Mouse (Mus musculus): ENCODE data around the gene Wdsub1.
"Not testable (repeated sequence)": the region's sequence is repeated elsewhere in the genome, so short reads cannot be mapped to it uniquely, and the experiment has no call there.

Wdsub1 gene

GRCm38 (mm10) chr2:59881831-59882741 is at the start of gene Wdsub1:
Gene Wdsub1, minus strand, starts transcription at chr2:59882591.
- peak; percentile 86 for DNase-seq

- no peak for DNase-seq
Measured at GRCm38 (mm10) chr2:59913610-59914009, 31.2 kb upstream of the Wdsub1 start.

DNA sequence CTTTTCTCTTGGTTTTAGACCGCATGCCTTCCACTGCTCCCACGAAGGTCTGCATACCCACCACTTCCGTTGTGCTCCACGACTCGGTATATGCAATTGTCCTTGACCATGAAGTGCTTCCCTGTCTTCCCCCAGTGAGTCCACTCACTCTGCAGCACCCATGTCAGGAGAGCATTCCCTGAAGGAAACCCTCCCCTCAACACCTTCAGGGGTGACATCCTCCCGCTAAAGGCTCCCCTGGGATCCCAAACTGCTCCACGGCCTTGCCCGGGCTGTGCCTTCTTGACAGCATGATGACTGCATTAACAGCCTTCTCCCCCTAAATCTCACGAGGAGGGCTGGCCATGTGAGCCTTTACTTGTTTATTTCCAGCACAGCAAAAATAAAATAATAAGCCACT is 25.7 kb upstream of the Wdsub1 start:
- no peak for DNase-seq

DNA sequence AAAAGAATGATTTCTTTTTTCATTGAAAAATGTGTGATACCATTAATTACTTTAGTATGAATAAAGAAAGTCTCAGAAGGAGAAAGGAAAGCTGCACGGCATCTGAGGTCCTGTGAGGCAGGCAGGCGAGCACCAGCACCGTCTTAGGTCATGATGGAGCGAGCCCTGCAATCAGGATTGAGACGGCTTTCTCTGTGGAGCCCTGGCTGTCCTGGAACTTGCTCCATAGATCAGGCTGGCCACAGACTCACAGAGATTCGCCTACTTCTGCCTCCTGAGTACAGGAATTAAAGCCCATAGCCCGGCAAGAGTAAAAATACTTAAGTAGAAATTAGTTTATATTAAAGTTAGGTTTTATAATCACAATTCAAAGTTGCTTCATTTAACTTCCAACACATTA is 21.6 kb upstream of the Wdsub1 start:
- DNase-seq, result no peak

DNA sequence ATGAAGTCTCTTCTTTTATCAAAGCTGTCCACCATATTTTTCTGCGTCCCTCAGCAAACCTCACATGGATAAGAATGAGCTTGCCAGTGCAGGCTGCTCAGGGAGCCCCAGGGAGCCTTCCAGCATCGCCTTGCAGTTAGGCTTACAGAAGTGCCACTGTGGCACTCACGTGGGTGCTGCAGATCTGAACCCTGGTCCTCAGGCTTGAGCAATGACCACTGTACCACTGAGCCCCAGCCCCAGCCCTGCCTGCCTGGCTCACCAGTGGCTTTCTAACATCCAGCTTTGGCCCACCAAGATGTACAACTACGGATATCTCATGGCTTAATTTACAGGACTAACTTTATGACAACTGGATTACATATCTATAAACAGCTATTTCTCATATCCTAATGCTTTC is 16.3 kb upstream of the Wdsub1 start:
- no peak for DNase-seq

DNA sequence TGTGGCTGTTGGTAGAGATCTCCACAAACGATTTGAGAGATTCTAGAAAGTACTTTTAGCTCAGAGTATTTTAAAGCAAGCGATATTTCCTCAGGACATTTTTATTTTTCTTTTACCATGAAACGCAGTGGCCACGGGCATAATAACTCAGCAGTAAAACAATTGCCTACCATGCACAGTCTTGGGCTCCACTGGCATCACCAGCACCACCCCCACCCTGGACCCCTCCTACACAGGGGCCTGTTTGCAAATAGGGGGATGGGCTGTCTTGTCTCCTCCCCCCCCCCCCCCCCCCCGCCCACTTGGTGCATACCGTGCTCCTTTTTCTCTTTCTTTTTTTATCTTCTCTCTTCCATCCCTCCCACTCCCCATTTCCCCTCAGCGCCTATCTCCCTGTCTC is 15.7 kb upstream of the Wdsub1 start:
- DNase-seq, result no peak

DNA sequence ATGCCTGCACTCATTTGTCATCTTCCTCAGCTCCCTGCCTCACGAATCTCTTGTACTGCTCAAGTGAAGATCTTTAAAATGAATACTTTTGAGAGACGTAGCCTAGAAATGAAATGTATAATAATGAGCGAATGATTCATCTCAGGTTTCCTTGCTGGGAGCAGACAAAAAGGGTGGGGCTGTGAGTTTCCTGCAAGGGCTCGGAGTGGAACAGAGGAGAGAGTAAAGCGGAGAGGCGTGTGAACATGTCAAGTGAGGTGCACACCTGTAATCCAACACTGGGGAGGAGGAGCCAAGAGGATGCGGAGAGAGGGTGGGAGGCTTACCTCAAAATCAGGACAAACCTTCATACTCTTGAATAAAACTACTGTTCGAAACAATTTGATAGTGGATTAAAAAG is 14.4 kb upstream of the Wdsub1 start:
- DNase-seq, result no peak

DNA sequence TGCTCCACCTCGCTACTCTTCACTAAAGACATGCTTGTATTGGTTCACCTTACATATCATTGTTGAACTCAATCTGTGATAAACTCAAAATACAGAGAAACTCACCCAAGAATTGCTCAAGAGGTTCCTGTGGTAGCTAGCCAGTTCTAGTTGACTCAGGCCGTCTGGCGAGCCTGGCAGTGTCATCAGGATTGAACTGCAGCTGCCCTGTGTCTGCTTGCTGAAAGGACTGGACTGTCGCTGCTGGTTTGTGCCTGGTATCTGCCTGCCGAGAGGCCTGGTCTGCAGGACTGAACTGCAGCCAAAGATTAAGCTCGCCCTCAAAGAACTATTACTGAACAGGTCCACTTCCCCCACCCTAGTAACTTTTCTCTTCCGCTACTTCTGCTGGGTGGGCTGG is 14.0 kb upstream of the Wdsub1 start:
- DNase-seq, result no peak

- no peak for DNase-seq
Measured at GRCm38 (mm10) chr2:59889699-59890098, 7.3 kb upstream of the Wdsub1 start.

- DNase-seq, result no peak
Measured at GRCm38 (mm10) chr2:59882742-59883281, 421 bp upstream of the Wdsub1 start.

DNA sequence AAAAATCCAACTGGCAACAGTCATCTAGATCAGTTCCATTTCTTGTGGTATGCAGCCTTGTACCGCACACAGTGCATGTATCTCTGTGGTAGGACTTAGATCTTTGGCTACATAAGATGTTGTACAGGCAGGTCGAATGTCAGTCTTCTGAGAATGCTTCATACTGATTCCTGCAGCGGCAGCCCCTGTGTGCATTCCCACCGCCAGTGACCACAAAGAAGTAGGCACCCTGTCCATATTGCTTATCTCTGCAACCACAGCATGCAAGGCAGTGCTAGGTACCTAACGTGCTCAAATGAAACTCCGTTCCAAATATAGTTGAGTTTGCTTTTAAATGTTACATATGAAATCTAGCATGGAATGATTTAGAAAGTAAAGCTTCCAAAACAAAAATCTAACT is 987 bp downstream of the Wdsub1 start:
- no peak for DNase-seq

DNA sequence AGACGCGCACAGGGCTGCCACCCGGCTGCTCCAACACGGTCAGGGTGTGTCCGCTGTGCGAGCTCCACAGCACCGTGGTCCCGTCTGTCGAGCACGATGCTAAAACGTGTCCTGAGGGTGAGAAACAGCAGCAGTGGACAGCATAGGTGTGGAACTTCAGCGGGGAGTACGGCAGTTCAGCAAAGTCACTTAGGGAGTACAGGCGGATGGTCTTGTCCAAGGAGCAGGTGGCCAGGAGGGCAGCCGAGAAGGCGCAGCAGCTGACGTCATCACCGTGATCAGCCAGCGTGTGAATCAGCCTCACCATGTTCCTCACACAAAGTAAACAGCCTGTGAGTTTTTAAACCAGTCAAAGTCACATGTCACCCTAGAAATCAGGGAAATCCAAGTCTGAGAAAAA is 4.2 kb downstream of the Wdsub1 start:
- DNase-seq, result no peak

DNA sequence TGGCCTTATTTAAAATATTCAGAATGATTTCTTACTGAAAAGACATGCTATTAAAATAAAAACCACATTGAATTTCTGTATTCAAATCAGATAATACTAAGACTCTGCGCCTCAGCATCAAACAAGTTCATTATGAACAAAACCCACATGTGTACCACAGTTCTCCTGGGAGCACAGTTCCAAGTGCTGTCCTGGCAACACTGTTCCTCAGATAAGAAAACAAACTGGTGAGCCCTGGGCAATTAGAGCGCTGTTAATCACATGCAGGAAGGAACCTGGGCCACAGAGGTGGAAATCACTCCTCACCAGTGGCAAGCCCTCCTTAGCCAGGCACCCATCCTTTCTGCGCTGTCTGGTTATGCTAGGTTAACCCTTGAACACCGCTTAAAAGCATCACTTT is 5.1 kb downstream of the Wdsub1 start:
- no peak for DNase-seq

GRCm38 (mm10) chr2:59876482-59876881 is 5.9 kb downstream of the Wdsub1 start:
- DNase-seq, result no peak

DNA sequence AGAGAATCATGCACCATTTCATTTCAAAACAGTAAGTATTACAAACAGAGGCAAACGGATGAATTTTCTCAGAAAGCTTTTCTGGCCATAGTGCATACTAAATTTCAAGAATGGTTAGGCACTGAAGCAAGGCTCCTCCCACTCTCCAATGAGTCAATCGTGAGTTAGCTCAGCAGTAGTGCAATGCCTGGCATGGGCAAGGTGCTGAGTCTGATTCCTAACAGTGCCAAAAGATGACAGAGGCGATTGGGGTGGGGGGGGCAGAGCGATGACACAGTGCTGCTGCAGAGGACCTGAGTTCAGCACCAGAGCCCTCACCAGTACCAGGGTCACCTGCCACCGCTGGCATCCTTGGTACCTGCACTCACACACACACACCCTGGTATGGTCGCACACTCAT is 11.9 kb downstream of the Wdsub1 start:
- no peak for DNase-seq

DNA sequence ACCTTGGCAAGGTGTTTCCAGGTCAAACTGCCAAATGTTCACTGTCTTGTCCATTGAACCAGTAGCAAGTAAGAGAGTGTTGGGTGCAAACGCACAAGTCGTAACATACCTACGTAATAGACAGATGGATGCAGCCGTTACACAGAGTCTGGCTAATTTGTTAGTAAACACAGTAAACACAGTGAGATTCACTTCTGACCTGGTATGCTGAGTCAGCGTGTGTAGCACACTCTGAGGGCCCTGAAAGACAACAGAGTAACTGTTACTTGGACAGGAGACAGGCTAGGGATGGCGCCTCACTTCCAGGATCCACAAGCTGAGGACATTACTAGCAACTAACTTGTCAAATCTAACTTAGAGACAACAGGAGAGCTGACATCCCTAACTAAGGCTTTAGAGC is 19.8 kb downstream of the Wdsub1 start:
- DNase-seq, result no peak

- no peak for DNase-seq
Measured at GRCm38 (mm10) chr2:59854363-59854762, 28.0 kb downstream of the Wdsub1 start.

DNA sequence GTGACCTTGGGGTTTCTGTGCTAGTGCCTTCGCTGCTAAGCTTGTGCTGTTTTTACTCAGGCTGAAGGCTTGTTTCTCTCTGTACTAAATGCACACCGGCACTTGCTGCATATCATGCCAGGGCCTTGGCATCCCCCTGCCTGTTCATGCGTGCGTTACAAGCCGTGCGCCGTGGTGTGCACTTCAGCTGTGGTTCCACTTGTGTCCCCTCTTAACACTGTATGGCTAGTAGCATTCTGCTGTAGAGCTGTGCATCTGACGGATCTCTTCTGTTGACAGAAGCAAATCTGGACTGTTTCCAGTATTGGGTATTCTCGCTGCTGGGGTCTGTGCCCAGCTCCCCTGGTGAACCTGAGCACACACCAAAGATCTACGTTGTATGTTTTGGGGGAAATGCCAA is 28.8 kb downstream of the Wdsub1 start:
- no peak for DNase-seq

GRCm38 (mm10) chr2:59852916-59853315 is 29.5 kb downstream of the Wdsub1 start:
- no peak for DNase-seq

- DNase-seq, result not testable (repeated sequence)
Measured at GRCm38 (mm10) chr2:59851885-59852284, 30.5 kb downstream of the Wdsub1 start.

DNA sequence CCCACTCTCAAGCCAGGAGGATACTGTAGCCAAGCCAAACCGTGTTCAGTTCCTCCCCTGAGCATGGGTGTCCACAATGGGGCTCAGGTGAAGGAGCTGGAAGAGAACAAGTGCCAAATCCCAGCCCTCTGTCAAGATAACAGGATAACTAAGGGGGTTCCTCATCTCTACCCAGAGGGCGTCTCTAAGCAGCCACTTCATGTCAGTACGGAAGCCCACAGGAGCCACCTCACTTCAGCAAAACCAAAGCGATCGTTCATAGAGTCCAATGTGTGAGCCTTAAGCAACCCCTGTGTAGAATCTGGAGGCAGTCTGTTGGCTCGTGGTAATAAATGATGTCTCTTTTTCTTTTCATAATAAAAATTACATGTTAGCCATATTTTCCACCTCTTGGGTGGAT is 38.5 kb downstream of the Wdsub1 start:
- DNase-seq, result no peak

GRCm38 (mm10) chr2:59843156-59843555 is 39.2 kb downstream of the Wdsub1 start:
- DNase-seq, result no peak

- no peak for DNase-seq
Measured at GRCm38 (mm10) chr2:59842556-59843008, 39.8 kb downstream of the Wdsub1 start.

- no peak for DNase-seq
Measured at GRCm38 (mm10) chr2:59841944-59842343, 40.4 kb downstream of the Wdsub1 start.

All from right cerebral cortex, postnatal 4 days (tissue).